Mouse (Mus musculus): ENCODE data around the gene Foxi2. TPM values are rescaled to one million over a fixed set of nuclear protein-coding genes. Genes with fewer than 3 reads are reported as not detected.

Gene Foxi2
- not detected in 2 replicates for polyA plus RNA-seq (2012; rRNA removed)

GRCm38 (mm10) chr7:135410237-135410965, at the start of gene Foxi2:
TSS of gene Foxi2 (plus strand) at chr7:135410308.

Other genes starting within 250 kb of the Foxi2 start
- gene Nps, start 151.6 kb upstream of the Foxi2 start, polyA plus RNA-seq (2012; rRNA removed): 0.02 TPM in 1 of 2 replicates, not detected in the other
- not detected in 2 replicates for gene Clrn3, start 118.3 kb downstream of the Foxi2 start, polyA plus RNA-seq (2012; rRNA removed)
- 1.8 and 2.2 TPM in 2 replicates for gene Ptpre, start 127.2 kb downstream of the Foxi2 start, polyA plus RNA-seq (2012; rRNA removed)